9 mouse cellular contexts compared by ENCODE assay signal in genomic region chr10:42941697-42942221, GRCm38 (mm10).
DNase-seq lines count a peak whose midpoint lies in the region; ATAC-seq and TF ChIP-seq lines count a peak whose summit lies in the region.
"Had no signal": no experiment of that assay in that cellular context is flagged by ENCODE, and none has a peak within 500 bp of the region (broad histone marks: within the 10 kb centered on the region; RNA-seq: fewer than 3 reads in every experiment).

No protein-coding gene starts in this region.

- no peak for DNase-seq in testis, postnatal 14 days (ENCODE audit: low spot score)
- DNase-seq in embryonic facial prominence, embryonic 10.5 days (ENCODE audit: low spot score): peak; percentile 57
- no peak for DNase-seq in heart, embryonic 10.5 days (ENCODE audit: low spot score)
- DNase-seq in kidney, adult 8-10 months: peak; percentile 39 to 40
- peak; percentile 19 to 37 for DNase-seq in natural killer cell, adult 2 months (ENCODE audit: low spot score in 2 of 2)
- peak; percentile 59 for DNase-seq in thymus, adult 2 months

- H3K4me3 ChIP-seq in testis, adult 2 months (ENCODE audit: control insufficient read depth, low read depth, low read length): no peak overlapping the region
- H3K4me3 ChIP-seq in embryonic facial prominence, embryonic 10.5 days: no peak overlapping the region
- no peak overlapping the region for H3K4me3 ChIP-seq in heart, embryonic 10.5 days
- H3K4me3 ChIP-seq in limb, embryonic 12.5 days (replicated peaks): no peak overlapping the region
- no peak overlapping the region for H3K4me3 ChIP-seq in thymus, adult 2 months (ENCODE audit: control insufficient read depth, insufficient read depth, low read length)
- H3K4me3 ChIP-seq: myocyte had no signal

- peak overlapping the region; percentile 43 for H3K4me2 ChIP-seq in limb, embryonic 12.5 days

- H3K36me3 ChIP-seq in testis, adult 2 months (ENCODE audit: control insufficient read depth, insufficient read depth, low read length): no peaks in the 10 kb centered on the region
- no peaks in the 10 kb centered on the region for H3K36me3 ChIP-seq in embryonic facial prominence, embryonic 10.5 days (replicated peaks)
- H3K36me3 ChIP-seq in heart, embryonic 10.5 days: no peaks in the 10 kb centered on the region
- H3K36me3 ChIP-seq in limb, embryonic 12.5 days: no peaks in the 10 kb centered on the region
- H3K36me3 ChIP-seq in thymus, adult 2 months (ENCODE audit: control insufficient read depth, insufficient read depth, low read length): no peaks in the 10 kb centered on the region

- H3K27ac ChIP-seq in testis, adult 2 months (ENCODE audit: control insufficient read depth, insufficient read depth, low read depth, low read length): no peak overlapping the region
- H3K27ac ChIP-seq in embryonic facial prominence, embryonic 10.5 days (replicated peaks): peak overlapping the region; percentile 72
- 0 out of 2 replicates have a peak overlapping the region, but pooled peaks have one; percentile 22 for H3K27ac ChIP-seq in heart, embryonic 10.5 days
- H3K27ac ChIP-seq in limb, embryonic 12.5 days: peak overlapping the region; percentile 83
- H3K27ac ChIP-seq in thymus, adult 2 months (ENCODE audit: control insufficient read depth, insufficient read depth, low read length): no peak overlapping the region

- 62% methylated on average over 14 of the region's 14 CpGs for WGBS in embryonic facial prominence, embryonic 10.5 days
- 77% methylated on average over 14 of the region's 14 CpGs for WGBS in heart, embryonic 10.5 days
- 42% methylated on average over 14 of the region's 14 CpGs for WGBS in limb, embryonic 12.5 days
- 77% methylated on average over 14 of the region's 14 CpGs for WGBS in thymus, adult 2 months

- peak; percentile 61 for ATAC-seq in limb, embryonic 12.5 days (ENCODE audit: insufficient number of reproducible peaks, insufficient read depth, low FRiP score, low TSS enrichment, low read depth)

- no peak for TF ChIP-seq POLR2A in testis, adult 2 months (IDR thresholded peaks at IDR 0.05; ENCODE audit: control insufficient read depth, low read depth, low read length)
- no peak for TF ChIP-seq POLR2A in thymus, adult 2 months (IDR thresholded peaks at IDR 0.05; ENCODE audit: control insufficient read depth, extremely low read depth, insufficient read depth, low read length, poor library complexity)

- no peaks in the 10 kb centered on the region for H3K9me3 ChIP-seq in embryonic facial prominence, embryonic 10.5 days
- H3K9me3 ChIP-seq in heart, embryonic 10.5 days: no peaks in the 10 kb centered on the region
- no peaks in the 10 kb centered on the region for H3K9me3 ChIP-seq in limb, embryonic 12.5 days

- no peaks in the 10 kb centered on the region for H3K27me3 ChIP-seq in testis, adult 2 months (ENCODE audit: control insufficient read depth, insufficient read depth, low read length)
- H3K27me3 ChIP-seq in embryonic facial prominence, embryonic 10.5 days (replicated peaks; ENCODE audit: low read depth, poor library complexity, severe bottlenecking): 0 out of 2 replicates have a peak, but pooled peaks cover 14% of the 10 kb centered on the region
- H3K27me3 ChIP-seq in heart, embryonic 10.5 days (ENCODE audit: insufficient read depth, poor library complexity, severe bottlenecking): 0 out of 2 replicates have a peak, but pooled peaks cover 1% of the 10 kb centered on the region
- no peaks in the 10 kb centered on the region; the same call in 1 of the 2 replicates for H3K27me3 ChIP-seq in limb, embryonic 12.5 days
- no peaks in the 10 kb centered on the region for H3K27me3 ChIP-seq in thymus, adult 2 months (ENCODE audit: control insufficient read depth, insufficient read depth, low read length)

- H3K4me1 ChIP-seq in testis, adult 2 months (ENCODE audit: control insufficient read depth, insufficient read depth, low read length): peaks cover 7% of the 10 kb centered on the region
- H3K4me1 ChIP-seq in embryonic facial prominence, embryonic 10.5 days: peaks cover 22% of the 10 kb centered on the region
- peaks cover 22% of the 10 kb centered on the region for H3K4me1 ChIP-seq in heart, embryonic 10.5 days
- H3K4me1 ChIP-seq in limb, embryonic 12.5 days (replicated peaks): peaks cover 23% of the 10 kb centered on the region
- H3K4me1 ChIP-seq in thymus, adult 2 months (replicated peaks; ENCODE audit: control insufficient read depth, insufficient read depth, low read length): 0 out of 2 replicates have a peak, but pooled peaks cover 2% of the 10 kb centered on the region

- peak overlapping the region; percentile 37 for H3K9ac ChIP-seq in limb, embryonic 12.5 days (replicated peaks)

- peak; percentile 26; the same call in 1 of the 2 replicates for TF ChIP-seq CTCF in testis, adult 2 months (IDR thresholded peaks at IDR 0.05; ENCODE audit: control insufficient read depth, insufficient read depth, insufficient replicate concordance, low read depth, low read length)
- TF ChIP-seq CTCF in thymus, adult 2 months (IDR thresholded peaks at IDR 0.05; ENCODE audit: borderline replicate concordance, control insufficient read depth, extremely low read depth, insufficient read depth, low read length, poor library complexity): no peak; the same call in 1 of the 2 replicates

Comparison
In these comparisons a context has a peak if more than half of its experiments do, and no peak if none do; other contexts are left out.
1. H3K27ac ChIP-seq: peak in embryonic facial prominence, embryonic 10.5 days (single experiment), heart, embryonic 10.5 days (single experiment) and limb, embryonic 12.5 days (single experiment); none in testis, adult 2 months (single experiment) and thymus, adult 2 months (single experiment).
2. DNase-seq: peak in embryonic facial prominence, embryonic 10.5 days (single experiment), kidney, adult 8-10 months (2 of 2), natural killer cell, adult 2 months (2 of 2) and thymus, adult 2 months (single experiment); none in testis, postnatal 14 days (single experiment) and heart, embryonic 10.5 days (single experiment).